Mouse (Mus musculus) limb, embryonic 14.5 days (tissue): ENCODE results near the gene Zc2hc1b. TPM values are rescaled to one million over a fixed set of nuclear protein-coding genes. Genes with fewer than 3 reads are reported as not detected.

ENCODE experiments used
- ATAC-seq: fragments of 200-750 bp; cut with Nextera tagmentation; 2 replicates; pipeline ENCODE4 v1.8.0; 2017; ENCODE audit warnings: low read depth, moderate number of reproducible peaks, moderate TSS enrichment; ENCODE audit not compliant: low FRiP score
- DNase-seq: peaks from one replicate; pipeline ENCODE4 v3.0.0-alpha.2; 2015; ENCODE audit warnings: low spot score
- H3K27ac ChIP-seq: fragments of 300-500 bp; sonication (generic); replicated peaks from 2 replicates; pipeline ENCODE4 v1.5.1; 2014; ENCODE audit warnings: low read depth, mild to moderate bottlenecking, low read length, moderate library complexity, mixed read lengths
- H3K27me3 ChIP-seq: fragments of 300-500 bp; sonication (generic); 2 replicates; pipeline ENCODE4 v1.6.1; 2014; ENCODE audit warnings: low read length, mixed read lengths; ENCODE audit not compliant: control insufficient read depth, insufficient read depth
- H3K36me3 ChIP-seq: fragments of 300-500 bp; sonication (generic); 2 replicates; pipeline ENCODE4 v1.6.1; 2014; ENCODE audit warnings: mild to moderate bottlenecking, low read length, moderate library complexity, mixed read lengths; ENCODE audit not compliant: control insufficient read depth, insufficient read depth
- H3K4me1 ChIP-seq: fragments of 300-500 bp; sonication (generic); 2 replicates; pipeline ENCODE4 v1.6.1; 2014; ENCODE audit warnings: antibody characterized with exemption, low read length, mixed read lengths; ENCODE audit not compliant: control insufficient read depth, insufficient read depth
- H3K4me2 ChIP-seq: fragments of 300-500 bp; sonication (generic); replicated peaks from 2 replicates; pipeline ENCODE4 v1.6.1; 2014; ENCODE audit warnings: low read depth, mild to moderate bottlenecking, low read length, moderate library complexity; ENCODE audit not compliant: severe bottlenecking
- H3K4me3 ChIP-seq: fragments of 300-500 bp; sonication (generic); replicated peaks from 2 replicates; pipeline ENCODE4 v1.5.1; 2014; ENCODE audit warnings: low read length
- H3K9ac ChIP-seq: fragments of 300-500 bp; sonication (generic); 2 replicates; pipeline ENCODE4 v1.6.1; 2014; ENCODE audit warnings: mild to moderate bottlenecking, low read depth, low read length, moderate library complexity; ENCODE audit not compliant: severe bottlenecking
- H3K9me3 ChIP-seq: fragments of 300-500 bp; sonication (generic); 2 replicates; pipeline ENCODE4 v1.6.1; 2016; ENCODE audit warnings: low read length; ENCODE audit not compliant: control insufficient read depth
- POLR2A ChIP-seq: fragments of 200-500 bp; IDR thresholded peaks from 2 replicates; pipeline ENCODE4 v1.8.0; 2012; ENCODE audit warnings: inconsistent platforms, mild to moderate bottlenecking, moderate library complexity, borderline replicate concordance; ENCODE audit not compliant: insufficient read depth, insufficient read length; ENCODE audit errors: extremely low read depth
- WGBS: fragments of 180-500 bp; shearing (Covaris S2); extraction: QIAGEN DNeasy Blood & Tissue Kit; methylation state at CpG from one replicate; pipeline ENCODE4 v1.1.7; 2014; 5-methylcytosine and 5-hydroxymethylcytosine counted together
- polyA plus RNA-seq, 2 experiments: library from polyadenylated mRNA; depleted of rRNA in 1 of 2; stranded (reverse) in 1 of 2; unstranded in 1 of 2; fragments of >200 nt; fragmentation: Nextera tagmentation in 1 of 2; extraction: Ambion mirVana in 1 of 2; gene quantifications; 2 replicates each; pipeline versions ENCODE4 v1.2.1 to v1.2.3; 2012 to 2014

Zc2hc1b gene
- polyA plus RNA-seq, 2 experiments, result not detected

- no peak; the same call in 1 of the 2 replicates for ATAC-seq
- DNase-seq, result no peak
Observed at GRCm38 (mm10) chr10:13212829-13213228, 35.0 kb upstream of the Zc2hc1b start.

GRCm38 (mm10) chr10:13212326-13212725, 34.5 kb upstream of the Zc2hc1b start:
- Histone ChIP-seq H3K9ac (no peak overlapping the region), H3K9me3 (no peaks in the 10 kb centered on the region), H3K4me1 (peaks cover 3% of the 10 kb centered on the region; the same call in 1 of the 2 replicates), H3K4me3 (no peak overlapping the region), H3K4me2 (no peak overlapping the region), H3K27ac (no peak overlapping the region), H3K36me3 (no peaks in the 10 kb centered on the region; the same call in 1 of the 2 replicates), H3K27me3 (no peaks in the 10 kb centered on the region)
- ATAC-seq, result no peak
- TF ChIP-seq POLR2A, result no peak
- no peak for DNase-seq
- 75% methylated on average over 9 of the region's 9 CpGs for WGBS

More at GRCm38 (mm10) chr10:13212829-13213228, 35.0 kb upstream of the Zc2hc1b start:
- 59% methylated on average over 6 of the region's 6 CpGs for WGBS
- no peaks in the 10 kb centered on the region for H3K27me3 ChIP-seq
- no peak overlapping the region for H3K9ac ChIP-seq
- no peak overlapping the region for H3K4me2 ChIP-seq
- H3K4me3 ChIP-seq, result no peak overlapping the region
- H3K27ac ChIP-seq, result no peak overlapping the region
- TF ChIP-seq POLR2A, result no peak
- H3K9me3 ChIP-seq, result no peaks in the 10 kb centered on the region
- H3K4me1 ChIP-seq, result peaks cover 3% of the 10 kb centered on the region; the same call in 1 of the 2 replicates
- no peaks in the 10 kb centered on the region; the same call in 1 of the 2 replicates for H3K36me3 ChIP-seq

- H3K9me3 ChIP-seq, result no peaks in the 10 kb centered on the region
- no peaks in the 10 kb centered on the region; the same call in 1 of the 2 replicates for H3K36me3 ChIP-seq
- H3K9ac ChIP-seq, result no peak overlapping the region
- H3K4me3 ChIP-seq, result no peak overlapping the region
- H3K4me2 ChIP-seq, result no peak overlapping the region
- no peak for DNase-seq
- H3K4me1 ChIP-seq, result peaks cover 3% of the 10 kb centered on the region; the same call in 1 of the 2 replicates
- no peaks in the 10 kb centered on the region for H3K27me3 ChIP-seq
- no peak overlapping the region for H3K27ac ChIP-seq
- ATAC-seq, result no peak
- TF ChIP-seq POLR2A, result no peak
- WGBS, result 67% methylated on average over 8 of the region's 8 CpGs
Observed at GRCm38 (mm10) chr10:13209930-13210637, 32.3 kb upstream of the Zc2hc1b start.

GRCm38 (mm10) chr10:13209506-13209905, 31.7 kb upstream of the Zc2hc1b start:
- no peak for ATAC-seq
- Histone ChIP-seq H3K4me2 (no peak overlapping the region), H3K9ac (no peak overlapping the region), H3K27me3 (no peaks in the 10 kb centered on the region), H3K4me3 (no peak overlapping the region), H3K4me1 (peaks cover 3% of the 10 kb centered on the region; the same call in 1 of the 2 replicates), H3K9me3 (no peaks in the 10 kb centered on the region), H3K36me3 (no peaks in the 10 kb centered on the region; the same call in 1 of the 2 replicates), H3K27ac (no peak overlapping the region)
- no peak for DNase-seq
- 79% methylated on average over 3 of the region's 3 CpGs for WGBS
- TF ChIP-seq POLR2A, result no peak

GRCm38 (mm10) chr10:13209061-13209460, 31.2 kb upstream of the Zc2hc1b start:
- DNase-seq (no peak), ATAC-seq (no peak)
- Histone ChIP-seq H3K9ac (no peak overlapping the region), H3K4me2 (no peak overlapping the region), H3K27me3 (no peaks in the 10 kb centered on the region), H3K9me3 (no peaks in the 10 kb centered on the region), H3K4me3 (no peak overlapping the region), H3K27ac (no peak overlapping the region), H3K4me1 (peaks cover 3% of the 10 kb centered on the region; the same call in 1 of the 2 replicates), H3K36me3 (no peaks in the 10 kb centered on the region; the same call in 1 of the 2 replicates)
- no peak for TF ChIP-seq POLR2A
- 86% methylated on average over 4 of the region's 4 CpGs for WGBS
